Mouse (Mus musculus): ENCODE measurements around the gene Tekt1.

DNA sequence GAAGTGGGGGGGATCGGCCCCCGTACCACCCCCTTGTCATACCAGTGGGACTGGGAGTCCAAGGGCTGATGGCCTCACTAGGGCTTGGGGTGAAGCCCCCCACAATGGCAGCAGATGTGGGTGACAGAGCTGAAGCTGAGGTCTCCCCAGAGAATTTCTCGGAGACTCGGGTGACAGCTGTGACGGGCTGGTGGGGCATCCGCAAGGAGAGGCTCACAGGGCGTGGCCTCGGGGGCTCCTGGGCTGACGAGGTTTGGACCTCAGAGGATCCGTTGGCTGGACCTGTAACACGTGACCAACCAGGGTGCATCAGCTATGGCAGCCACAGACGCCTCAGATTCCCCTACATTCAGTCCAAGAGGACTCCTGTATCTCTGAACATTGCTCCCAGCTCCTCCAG, 40.7 kb upstream of the Tekt1 start:
- TF ChIP-seq CTCF (IDR thresholded peaks at IDR 0.05; ENCODE audit: borderline replicate concordance, insufficient read depth, low read depth, low read length) = no peak
- TF ChIP-seq POLR2A (IDR thresholded peaks at IDR 0.05; ENCODE audit: borderline replicate concordance, insufficient read depth, low read length) = no peak
